Mouse (Mus musculus): ENCODE results near the gene Chat.

DNA sequence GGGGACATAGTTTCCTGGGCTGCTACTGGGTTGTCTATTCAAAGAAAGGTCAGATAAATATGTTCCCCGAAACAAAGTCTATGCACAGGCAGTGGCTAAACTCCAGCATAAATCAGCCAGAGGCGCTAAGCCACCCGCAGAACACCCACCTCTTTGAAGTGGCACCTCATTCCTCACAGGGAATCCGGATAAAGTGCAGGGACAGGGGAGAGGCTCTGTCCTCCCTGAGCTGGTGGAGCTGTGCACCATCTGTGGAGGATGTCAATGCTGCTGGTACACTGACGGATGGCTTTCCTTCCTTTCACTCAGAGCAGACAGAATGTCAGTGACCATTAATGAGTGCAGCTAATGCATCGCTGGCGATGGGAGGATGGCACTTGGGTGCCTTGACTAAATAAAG, 84.7 kb downstream of the Chat start:
- TF ChIP-seq POLR2A (IDR thresholded peaks at IDR 0.05; ENCODE audit: insufficient read length, low read depth) (no peak), SRF (IDR thresholded peaks at IDR 0.05; ENCODE audit: control insufficient read depth, insufficient read length, low read depth) (no peak), E2F4 (IDR thresholded peaks at IDR 0.05; ENCODE audit: insufficient read depth) (no peak), MAX (IDR thresholded peaks at IDR 0.05; ENCODE audit: low read depth) (no peak), USF1 (IDR thresholded peaks at IDR 0.05; ENCODE audit: low read depth) (no peak), TCF12 (IDR thresholded peaks at IDR 0.05; ENCODE audit: insufficient read depth, poor library complexity, severe bottlenecking) (no peak), POLR2AphosphoS2 (IDR thresholded peaks at IDR 0.05; ENCODE audit: insufficient read length, low read depth) (no peak)

Measured in myocyte (in vitro differentiated cells).